Mouse (Mus musculus) stomach, embryonic 14.5 days (tissue): Measurements from ENCODE around the gene Atp5s. TPM values are rescaled to one million over a fixed set of nuclear protein-coding genes. Genes with fewer than 3 reads are reported as not detected.
A peak's percentile ranks its signal among the peaks of the same experiment; 100 is the strongest.

Experiments
- ATAC-seq: fragments of 200-750 bp; cut with Nextera tagmentation; 2 replicates; pipeline ENCODE4 v1.8.0; 2017; ENCODE audit warnings: low read depth, moderate TSS enrichment; ENCODE audit not compliant: insufficient number of reproducible peaks, insufficient read depth, low FRiP score
- H3K27ac ChIP-seq: fragments of 300-500 bp; sonication (generic); 2 replicates; pipeline ENCODE4 v1.5.1; 2014; ENCODE audit warnings: mild to moderate bottlenecking, low read length, moderate library complexity, mixed read lengths
- H3K27me3 ChIP-seq: fragments of 300-500 bp; sonication (generic); 2 replicates; pipeline ENCODE4 v1.6.1; 2014; ENCODE audit warnings: low read length, control low read depth, mixed read lengths; ENCODE audit not compliant: control insufficient read depth, insufficient read depth
- H3K36me3 ChIP-seq: fragments of 300-500 bp; sonication (generic); 2 replicates; pipeline ENCODE4 v1.6.1; 2014; ENCODE audit warnings: mild to moderate bottlenecking, control low read depth, low read length, moderate library complexity, mixed read lengths; ENCODE audit not compliant: control insufficient read depth, insufficient read depth
- H3K4me1 ChIP-seq: fragments of 300-500 bp; sonication (generic); 2 replicates; pipeline ENCODE4 v1.6.1; 2014; ENCODE audit warnings: low read length, control low read depth, mixed read lengths; ENCODE audit not compliant: control insufficient read depth, insufficient read depth
- H3K4me2 ChIP-seq: fragments of 300-500 bp; sonication (generic); replicated peaks from 2 replicates; pipeline ENCODE4 v1.6.1; 2014; ENCODE audit warnings: low read depth, low read length, control low read depth
- H3K4me3 ChIP-seq: fragments of 300-500 bp; sonication (generic); 2 replicates; pipeline ENCODE4 v1.5.1; 2014; ENCODE audit warnings: low read depth, low read length, control low read depth
- H3K9ac ChIP-seq: fragments of 300-500 bp; sonication (generic); replicated peaks from 2 replicates; pipeline ENCODE4 v1.6.1; 2014; ENCODE audit warnings: low read depth, mild to moderate bottlenecking, control low read depth, low read length, moderate library complexity, mixed read lengths
- H3K9me3 ChIP-seq: fragments of 300-500 bp; sonication (generic); 2 replicates; pipeline ENCODE4 v1.6.1; 2016; ENCODE audit warnings: low read depth, low read length, control low read depth; ENCODE audit not compliant: control insufficient read depth
- WGBS: fragments of 180-500 bp; shearing (Covaris S2); extraction: QIAGEN DNeasy Blood & Tissue Kit; methylation state at CpG from one replicate; pipeline ENCODE4 v1.1.7; 2014; 5-methylcytosine and 5-hydroxymethylcytosine counted together
- polyA plus RNA-seq: library from polyadenylated mRNA; unstranded; fragments of >200 nt; fragmentation: Nextera tagmentation; extraction: Ambion mirVana; gene quantifications from 2 replicates; pipeline ENCODE4 v1.2.1, GENCODE M21; 2014

The Atp5s gene
- polyA plus RNA-seq, 1 experiment from 2014 or later: 37.2 TPM

DNA sequence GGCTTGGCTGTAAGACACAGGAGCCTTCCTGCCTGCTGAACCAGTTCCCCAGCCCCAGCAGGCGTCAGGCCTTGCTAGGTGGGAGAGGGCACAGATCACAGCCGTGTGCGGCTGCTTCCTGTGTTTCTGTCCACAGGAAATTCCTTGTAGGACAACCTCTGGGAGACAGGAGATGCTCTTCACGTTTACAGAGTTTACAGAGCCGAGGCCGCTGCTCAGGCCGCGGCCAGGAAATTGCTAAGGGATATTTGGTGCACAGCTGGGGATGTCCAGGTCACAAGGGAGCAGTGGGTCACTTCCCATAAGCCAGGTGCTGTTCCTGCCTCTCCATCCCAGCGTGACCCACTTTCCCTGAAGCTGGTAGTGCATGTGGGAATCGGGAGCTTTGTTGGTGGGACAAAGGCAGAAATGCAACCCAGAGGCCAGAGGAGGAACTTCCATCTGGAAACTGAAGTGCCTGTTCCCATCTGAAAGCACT is 27.2 kb downstream of the Atp5s start:
- Histone ChIP-seq H3K4me2 (no peak overlapping the region), H3K4me1 (0 out of 2 replicates have a peak, but pooled peaks cover 5% of the 10 kb centered on the region), H3K9ac (no peak overlapping the region), H3K4me3 (no peak overlapping the region), H3K27ac (no peak overlapping the region), H3K36me3 (no peaks in the 10 kb centered on the region), H3K9me3 (no peaks in the 10 kb centered on the region), H3K27me3 (no peaks in the 10 kb centered on the region)
- peak; percentile 37; the same call in 1 of the 2 replicates for ATAC-seq
- WGBS: 31% methylated on average over 10 of the region's 10 CpGs

- Histone ChIP-seq H3K4me1 (peaks cover 16% of the 10 kb centered on the region; the same call in 1 of the 2 replicates), H3K36me3 (no peaks in the 10 kb centered on the region), H3K27me3 (no peaks in the 10 kb centered on the region), H3K4me3 (no peak overlapping the region), H3K27ac (no peak overlapping the region), H3K9ac (no peak overlapping the region), H3K9me3 (no peaks in the 10 kb centered on the region), H3K4me2 (no peak overlapping the region)
- ATAC-seq: no peak
- WGBS: 79% methylated on average over 5 of the region's 5 CpGs
These were observed 29.2 kb downstream of the Atp5s start for GRCm38 (mm10) chr12:69753936-69754335.

- no peak overlapping the region for H3K4me2 ChIP-seq
- H3K4me3 ChIP-seq: no peak overlapping the region
- H3K36me3 ChIP-seq: no peaks in the 10 kb centered on the region
- no peaks in the 10 kb centered on the region for H3K9me3 ChIP-seq
- H3K9ac ChIP-seq: no peak overlapping the region
- peaks cover 21% of the 10 kb centered on the region for H3K4me1 ChIP-seq
- H3K27ac ChIP-seq: no peak overlapping the region
- no peak for ATAC-seq
- H3K27me3 ChIP-seq: no peaks in the 10 kb centered on the region
- WGBS: 77% methylated on average over 5 of the region's 5 CpGs
These were observed 31.3 kb downstream of the Atp5s start for GRCm38 (mm10) chr12:69756015-69756414.

GRCm38 (mm10) chr12:69757418-69758141 is 32.8 kb downstream of the Atp5s start:
- Histone ChIP-seq H3K9me3 (no peaks in the 10 kb centered on the region), H3K4me3 (no peak overlapping the region), H3K36me3 (no peaks in the 10 kb centered on the region), H3K27ac (peak overlapping the region; percentile 12; the same call in 1 of the 2 replicates), H3K4me1 (peaks cover 16% of the 10 kb centered on the region), H3K4me2 (peak overlapping the region; percentile 50), H3K9ac (no peak overlapping the region), H3K27me3 (no peaks in the 10 kb centered on the region)
- 6% methylated on average over 22 of the region's 22 CpGs for WGBS
- peak; percentile 90 for ATAC-seq

DNA sequence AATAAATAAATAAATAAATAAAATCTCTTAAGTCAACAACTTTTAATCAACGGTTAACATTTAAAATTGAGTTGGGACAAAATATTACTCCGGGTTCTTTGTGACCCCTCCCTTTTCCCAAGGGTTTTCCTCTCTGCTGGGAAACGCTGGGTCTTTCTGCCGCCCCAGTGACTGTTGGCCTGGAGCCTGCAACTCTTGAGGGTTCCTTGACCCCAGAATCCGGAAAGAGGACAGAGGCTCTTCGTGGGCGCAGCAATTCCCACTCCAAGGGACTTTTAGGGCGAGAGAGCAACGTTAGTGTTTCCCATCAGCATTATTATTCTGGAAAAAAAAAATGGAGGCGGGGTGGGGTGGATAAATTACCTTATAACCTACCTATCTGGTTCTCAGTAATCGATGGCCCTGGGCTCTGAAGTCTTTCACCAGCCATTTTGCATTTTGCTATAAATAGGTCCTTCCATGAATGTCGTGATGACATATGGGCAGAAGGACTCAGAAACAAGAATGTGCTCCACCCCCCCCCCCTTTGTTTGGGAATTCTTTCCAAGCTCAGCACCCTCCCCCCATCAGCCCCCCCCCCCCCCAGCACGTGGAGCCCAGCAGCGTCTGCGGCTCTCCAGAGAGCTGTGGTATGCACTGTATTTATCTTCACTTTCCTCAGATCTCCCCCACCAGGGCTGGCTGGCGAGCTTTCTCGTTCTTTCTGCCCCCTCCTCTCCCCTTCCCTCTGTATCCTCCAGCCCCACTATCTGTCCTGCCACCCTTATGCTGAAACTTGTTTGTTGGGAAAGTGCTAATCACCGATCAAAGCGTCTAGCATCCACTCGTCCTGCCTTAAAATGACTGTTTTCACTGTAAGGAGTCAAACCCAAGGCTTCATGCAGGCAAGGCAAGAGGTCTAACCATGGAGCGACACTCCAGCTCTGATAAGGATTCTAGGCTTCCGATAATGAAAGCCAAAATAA is 33.8 kb downstream of the Atp5s start:
- H3K4me2 ChIP-seq: peak overlapping the region; percentile 50
- 4% methylated on average over 21 of the region's 22 CpGs for WGBS
- H3K36me3 ChIP-seq: no peaks in the 10 kb centered on the region
- no peaks in the 10 kb centered on the region for H3K27me3 ChIP-seq
- H3K4me3 ChIP-seq: peak overlapping the region; percentile 11; the same call in 1 of the 2 replicates
- peaks cover 16% of the 10 kb centered on the region for H3K4me1 ChIP-seq
- 0 out of 2 replicates have a peak, but pooled peaks have one; percentile 26 for ATAC-seq
- peak overlapping the region; percentile 53 for H3K27ac ChIP-seq
- H3K9me3 ChIP-seq: no peaks in the 10 kb centered on the region
- no peak overlapping the region for H3K9ac ChIP-seq

DNA sequence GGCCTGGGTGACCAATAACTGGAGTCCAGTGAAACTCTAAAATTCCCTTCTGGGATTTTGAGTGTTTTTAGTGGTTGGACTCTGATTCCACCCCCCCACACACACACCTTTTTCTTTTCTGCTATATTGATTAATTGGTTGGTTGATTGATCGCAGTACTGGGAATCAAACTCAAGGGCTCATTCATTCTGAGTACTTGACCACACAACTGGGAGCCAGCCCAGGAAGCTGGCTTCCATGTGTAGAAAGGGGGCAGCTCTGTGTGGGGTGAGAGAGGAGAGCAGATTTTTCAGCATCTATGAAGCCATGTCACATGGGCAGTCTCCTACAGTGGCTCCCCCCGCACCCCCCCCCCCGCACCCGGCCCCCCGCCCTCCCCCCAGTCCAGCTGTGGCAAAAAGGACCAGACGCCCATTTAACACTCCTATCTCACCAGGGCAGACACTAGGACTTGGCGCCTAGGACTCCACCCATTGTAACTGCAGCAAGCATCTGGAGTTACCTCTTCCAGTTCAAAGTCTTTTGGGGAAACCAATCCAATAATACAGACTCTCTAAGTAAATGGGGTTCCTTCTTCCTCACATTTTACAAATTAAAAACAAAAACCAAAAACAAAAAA is 34.6 kb downstream of the Atp5s start:
- Histone ChIP-seq H3K4me1 (peaks cover 16% of the 10 kb centered on the region), H3K27me3 (no peaks in the 10 kb centered on the region), H3K27ac (peak overlapping the region; percentile 53), H3K9me3 (no peaks in the 10 kb centered on the region), H3K4me3 (no peak overlapping the region), H3K4me2 (peak overlapping the region; percentile 50; the same call in 1 of the 2 replicates), H3K36me3 (no peaks in the 10 kb centered on the region), H3K9ac (no peak overlapping the region)
- ATAC-seq: peak; percentile 53; the same call in 1 of the 2 replicates
- WGBS: 31% methylated on average over 7 of the region's 7 CpGs

DNA sequence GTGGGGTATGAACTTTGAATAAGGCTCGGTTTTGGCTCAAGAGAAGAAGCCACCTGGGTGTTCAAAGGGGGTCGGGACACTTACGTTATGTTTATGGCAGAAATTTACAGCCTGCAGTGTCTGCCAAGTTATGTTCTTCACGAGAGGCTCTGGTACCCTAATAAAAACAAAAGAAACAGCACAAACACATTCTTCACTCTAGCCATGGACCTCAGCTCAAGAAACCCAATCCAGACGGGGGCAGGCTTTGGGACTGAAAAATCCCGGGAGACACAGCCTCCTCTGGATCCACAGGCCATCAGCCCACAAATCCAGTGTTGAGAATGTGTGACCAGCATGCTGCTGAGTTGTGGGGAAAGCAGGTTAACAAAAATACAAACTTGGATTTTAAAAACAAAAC is 35.3 kb downstream of the Atp5s start:
- Histone ChIP-seq H3K4me2 (no peak overlapping the region), H3K4me1 (peaks cover 16% of the 10 kb centered on the region), H3K4me3 (no peak overlapping the region), H3K9me3 (no peaks in the 10 kb centered on the region), H3K27ac (no peak overlapping the region), H3K9ac (no peak overlapping the region), H3K36me3 (no peaks in the 10 kb centered on the region), H3K27me3 (no peaks in the 10 kb centered on the region)
- WGBS: 53% methylated on average over 6 of the region's 6 CpGs
- ATAC-seq: no peak
